Mouse (Mus musculus): ENCODE measurements around the gene Smoc2.

The Smoc2 gene

GRCm38 (mm10) chr17:14414511-14414910 lies 135.2 kb downstream of the Smoc2 start:
- DNase-seq (ENCODE audit: low spot score): no peak

GRCm38 (mm10) chr17:14420460-14421046 lies 141.2 kb downstream of the Smoc2 start:
- no peak for DNase-seq (ENCODE audit: low spot score)

- DNase-seq (ENCODE audit: low spot score): no peak
These were observed 147.2 kb downstream of the Smoc2 start for GRCm38 (mm10) chr17:14426481-14426880.

- DNase-seq (ENCODE audit: low spot score): no peak
These were observed 155.4 kb downstream of the Smoc2 start for GRCm38 (mm10) chr17:14434717-14435116.

- DNase-seq (ENCODE audit: low spot score): no peak
These were observed 166.3 kb downstream of the Smoc2 start for GRCm38 (mm10) chr17:14445611-14446010.

GRCm38 (mm10) chr17:14447275-14447674 lies 168.0 kb downstream of the Smoc2 start:
- DNase-seq (ENCODE audit: low spot score): no peak

Data from ovary, postnatal 14 days (tissue).